Mouse (Mus musculus): ENCODE data around the gene Fam219b.

The Fam219b gene

DNA sequence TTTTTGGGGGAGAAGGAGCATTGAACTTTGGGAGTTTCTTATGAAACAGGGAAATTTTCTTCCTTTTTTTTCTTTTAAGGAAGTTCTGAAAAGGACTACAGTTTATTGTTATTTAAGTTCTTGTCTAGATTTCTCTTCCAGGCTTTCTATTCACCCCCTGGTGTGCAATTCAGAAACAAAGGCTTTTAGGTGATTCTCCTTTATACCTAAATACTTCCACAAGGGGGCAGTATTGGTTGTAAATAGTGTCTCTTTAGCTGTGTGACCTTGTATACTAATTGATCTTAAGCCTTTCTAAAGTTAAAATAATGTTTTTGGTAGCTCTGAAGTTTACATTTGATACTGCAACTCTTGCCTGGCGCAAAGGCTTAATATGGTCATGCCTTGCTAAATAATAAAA is 13.6 kb upstream of the Fam219b start:
- DNase-seq (ENCODE audit: extremely low read depth, insufficient read length, low spot score), result no peak

- no peak for DNase-seq (ENCODE audit: extremely low read depth, insufficient read length, low spot score)
These were observed 12.9 kb upstream of the Fam219b start for GRCm38 (mm10) chr9:57524439-57524838.

DNA sequence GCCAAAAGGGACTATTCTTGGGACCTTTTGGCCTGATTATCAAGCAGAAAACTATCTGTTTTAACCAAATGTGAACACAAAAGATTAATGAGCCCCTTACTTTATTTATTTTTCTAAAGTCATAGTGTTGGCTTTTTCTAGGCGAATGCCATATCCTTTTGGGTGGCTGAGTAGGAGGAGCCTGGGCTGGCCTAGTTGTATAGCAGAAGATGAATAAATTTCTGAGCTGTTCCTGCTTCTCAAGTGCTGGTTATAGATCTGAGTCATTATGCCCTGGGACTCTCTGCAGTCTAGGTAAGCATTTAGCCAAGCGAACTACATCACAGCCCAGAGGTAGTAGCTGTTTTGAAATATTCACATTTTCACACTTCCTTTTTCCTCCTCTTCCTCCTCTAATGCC is 11.8 kb upstream of the Fam219b start:
- DNase-seq (ENCODE audit: extremely low read depth, insufficient read length, low spot score), result no peak

- DNase-seq (ENCODE audit: extremely low read depth, insufficient read length, low spot score), result no peak
These were observed 10.9 kb upstream of the Fam219b start for GRCm38 (mm10) chr9:57526435-57526834.

- no peak for DNase-seq (ENCODE audit: extremely low read depth, insufficient read length, low spot score)
These were observed 5.4 kb upstream of the Fam219b start for GRCm38 (mm10) chr9:57531946-57532345.

DNA sequence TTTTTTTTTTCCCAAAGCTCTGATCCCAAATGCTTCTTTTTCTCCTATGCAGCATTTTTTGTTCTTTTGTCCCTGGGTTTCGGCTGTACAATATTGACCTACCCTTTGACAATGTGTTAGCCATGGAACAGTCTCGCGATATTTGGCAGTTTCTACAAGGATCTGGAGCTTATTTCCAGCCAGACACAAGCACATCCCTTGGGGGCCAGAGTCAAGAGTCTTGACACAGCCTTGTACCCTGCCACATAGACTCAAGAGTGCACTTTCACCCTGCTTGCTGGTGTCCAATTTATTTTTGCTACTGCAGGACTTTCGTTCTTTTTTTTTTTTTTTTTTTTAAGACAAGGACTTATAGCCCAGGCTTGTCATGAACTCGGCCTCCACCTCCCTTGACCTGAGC is 966 bp upstream of the Fam219b start:
- no peak for DNase-seq (ENCODE audit: extremely low read depth, insufficient read length, low spot score)

- DNase-seq (ENCODE audit: extremely low read depth, insufficient read length, low spot score), result no peak
These were observed 427 bp downstream of the Fam219b start for GRCm38 (mm10) chr9:57537728-57538181.

DNA sequence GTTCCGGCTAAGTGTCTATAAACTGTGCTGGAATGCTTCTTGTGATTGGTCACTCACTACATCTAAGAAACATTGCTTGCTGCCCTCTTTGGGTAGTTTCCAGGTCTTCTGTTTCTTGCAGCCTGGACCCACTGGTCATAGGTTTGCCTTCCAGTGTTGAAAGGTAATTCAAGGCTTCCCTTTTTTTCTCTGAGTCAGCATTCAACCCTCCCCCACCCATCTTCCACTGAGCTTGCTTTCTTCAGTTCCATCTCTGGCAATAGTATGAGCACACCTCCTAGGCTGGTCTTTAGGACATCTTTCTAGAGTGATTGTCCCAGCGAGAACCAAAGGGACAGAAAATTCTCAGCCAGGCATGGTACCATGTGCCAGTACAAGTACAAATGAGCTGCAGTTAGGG is 2.2 kb downstream of the Fam219b start:
- DNase-seq (ENCODE audit: extremely low read depth, insufficient read length, low spot score), result no peak

DNA sequence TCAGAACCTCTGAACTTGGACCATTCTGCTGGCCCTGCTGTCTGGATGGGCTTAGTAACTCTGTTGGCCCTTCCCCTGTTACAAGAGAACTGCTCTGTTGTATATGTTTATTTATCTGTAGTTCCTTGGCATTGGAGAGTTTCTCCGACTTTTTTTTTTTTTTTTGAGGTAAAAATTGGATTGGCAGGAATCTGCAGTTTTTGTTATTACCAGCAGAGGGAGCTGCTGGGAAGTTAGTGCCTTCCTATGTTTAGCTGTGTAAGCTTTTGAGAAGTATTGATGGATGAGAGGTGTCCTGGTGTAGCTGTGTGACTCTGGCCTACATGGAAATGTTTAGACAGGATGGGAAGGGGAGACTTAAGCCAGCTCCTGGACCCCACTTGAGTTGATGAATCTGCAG is 4.0 kb downstream of the Fam219b start:
- DNase-seq (ENCODE audit: extremely low read depth, insufficient read length, low spot score), result no peak

DNA sequence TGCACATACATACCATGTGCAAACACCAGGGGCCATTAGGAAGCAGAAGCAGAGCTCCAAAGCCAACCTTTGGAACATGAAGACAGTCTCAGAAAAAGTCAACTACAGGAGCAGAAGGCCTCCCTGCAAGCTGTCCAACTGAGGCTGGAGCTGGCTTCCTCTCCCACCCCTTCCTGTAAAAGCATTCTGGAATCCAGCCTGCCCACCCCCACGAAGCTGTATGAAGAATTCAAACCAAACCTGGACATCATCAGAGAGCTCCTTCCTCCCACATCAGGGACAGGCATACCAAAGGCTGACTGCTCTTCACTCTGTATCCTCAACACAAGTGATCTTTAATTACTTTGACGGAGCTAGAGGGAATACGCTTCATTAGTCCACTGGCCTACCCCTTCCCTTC is 6.6 kb downstream of the Fam219b start:
- DNase-seq (ENCODE audit: extremely low read depth, insufficient read length, low spot score), result no peak

- no peak for DNase-seq (ENCODE audit: extremely low read depth, insufficient read length, low spot score)
These were observed 10.0 kb downstream of the Fam219b start for GRCm38 (mm10) chr9:57547287-57547686.

GRCm38 (mm10) chr9:57547869-57548268 is 10.5 kb downstream of the Fam219b start:
- DNase-seq (ENCODE audit: extremely low read depth, insufficient read length, low spot score), result no peak

GRCm38 (mm10) chr9:57549186-57549585 is 11.9 kb downstream of the Fam219b start:
- no peak for DNase-seq (ENCODE audit: extremely low read depth, insufficient read length, low spot score)

DNA sequence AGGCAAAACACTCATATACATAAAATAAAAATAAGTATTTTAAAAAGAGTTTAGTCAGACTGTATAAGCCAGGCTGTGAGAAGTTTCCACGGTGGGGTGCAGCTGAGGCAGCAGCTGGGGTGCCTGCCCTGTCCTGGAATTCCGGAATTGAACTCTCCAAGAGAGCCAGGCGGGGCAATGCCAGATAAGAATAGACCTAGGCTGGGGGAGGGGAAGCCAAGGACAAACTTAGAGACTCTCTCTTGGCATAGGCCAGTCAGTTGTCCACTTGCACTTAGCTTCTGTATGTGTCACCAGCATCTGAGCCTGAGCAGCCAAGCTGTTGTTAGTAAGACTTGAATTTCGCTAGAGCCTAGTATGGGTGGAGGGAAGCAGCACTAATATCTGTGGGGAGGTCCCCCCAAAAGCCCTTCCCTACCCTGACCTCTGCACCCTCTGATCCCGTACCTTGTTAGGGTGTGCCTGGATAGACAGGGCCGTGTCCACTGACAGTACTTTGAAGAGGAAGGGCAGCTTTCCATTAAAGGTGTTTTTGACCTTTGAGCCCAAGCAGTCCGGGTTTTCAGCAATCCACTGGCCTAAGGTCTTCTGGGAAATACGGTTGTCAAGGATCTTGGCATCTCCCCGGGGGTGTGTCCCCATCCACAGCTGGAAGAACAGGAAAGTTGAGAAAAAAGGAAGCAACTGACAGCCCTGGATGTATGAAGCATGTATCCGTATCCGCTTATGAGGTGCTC is 13.0 kb downstream of the Fam219b start:
- DNase-seq (ENCODE audit: extremely low read depth, insufficient read length, low spot score), result no peak

DNA sequence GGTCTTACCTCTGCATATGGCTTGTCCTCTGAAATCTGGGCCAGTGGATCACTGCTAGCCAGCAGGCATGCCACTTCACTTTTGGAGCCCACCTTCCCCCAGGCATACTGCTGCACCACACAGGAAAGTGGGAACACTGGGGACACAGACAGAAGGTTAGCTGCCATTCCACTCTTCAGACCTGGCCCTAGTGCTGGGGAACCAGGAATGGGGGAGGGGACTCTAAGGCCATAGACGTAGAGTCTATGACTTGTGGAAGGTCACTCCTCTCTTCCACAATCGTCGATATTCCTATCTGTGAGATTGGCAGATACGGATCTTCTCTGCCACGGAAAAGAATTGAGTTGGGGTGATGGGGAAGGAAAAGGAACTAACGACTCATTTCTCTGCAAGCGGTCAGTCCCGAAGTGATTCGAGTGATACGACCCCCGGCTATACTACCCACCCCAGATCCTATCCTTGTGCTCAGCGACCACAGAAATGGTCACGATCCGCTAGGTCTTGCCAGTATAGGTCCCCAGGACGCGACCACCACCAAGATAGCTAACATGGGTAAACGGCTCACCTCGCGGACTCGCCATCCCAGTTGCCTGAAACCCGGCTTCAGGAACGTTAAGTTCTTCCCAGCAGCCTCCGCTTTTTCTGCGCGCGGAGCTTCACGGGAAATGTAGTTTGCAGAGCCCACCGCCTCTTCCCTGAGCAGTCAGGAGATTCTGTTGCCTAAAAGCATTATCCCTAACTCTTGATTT is 15.0 kb downstream of the Fam219b start, which contains the start of gene Mpi:
TSS of gene Mpi (minus strand) at position 625 of the 749 bp plus-strand sequence.
- DNase-seq (ENCODE audit: extremely low read depth, insufficient read length, low spot score), result peak; percentile 59

- DNase-seq (ENCODE audit: extremely low read depth, insufficient read length, low spot score), result no peak
These were observed 15.8 kb downstream of the Fam219b start for GRCm38 (mm10) chr9:57553119-57553518.

- DNase-seq (ENCODE audit: extremely low read depth, insufficient read length, low spot score), result no peak
These were observed 17.4 kb downstream of the Fam219b start for GRCm38 (mm10) chr9:57554753-57555152.

GRCm38 (mm10) chr9:57557215-57557614 is 19.9 kb downstream of the Fam219b start:
- DNase-seq (ENCODE audit: extremely low read depth, insufficient read length, low spot score), result no peak

- no peak for DNase-seq (ENCODE audit: extremely low read depth, insufficient read length, low spot score)
These were observed 21.3 kb downstream of the Fam219b start for GRCm38 (mm10) chr9:57558625-57559024.

DNA sequence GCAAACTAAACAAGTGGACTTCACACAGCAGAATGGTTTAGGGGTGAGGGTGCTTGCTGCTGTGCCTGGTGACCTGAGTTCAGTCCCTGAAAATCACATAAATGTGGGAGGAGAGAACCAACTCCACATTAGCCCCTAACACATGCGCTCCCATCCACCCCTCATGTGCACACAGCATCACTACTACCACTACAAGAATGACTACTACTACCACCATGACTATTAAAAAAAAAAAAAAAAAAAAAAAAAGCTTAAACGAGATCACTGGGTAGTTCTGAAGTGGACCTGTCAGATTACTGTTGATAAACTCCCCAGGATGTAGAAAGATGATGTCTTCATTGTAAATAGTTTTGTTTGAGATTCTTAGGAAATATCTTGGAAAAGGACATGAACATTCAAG is 22.2 kb downstream of the Fam219b start:
- DNase-seq (ENCODE audit: extremely low read depth, insufficient read length, low spot score), result no peak

- no peak for DNase-seq (ENCODE audit: extremely low read depth, insufficient read length, low spot score)
These were observed 22.9 kb downstream of the Fam219b start for GRCm38 (mm10) chr9:57560263-57560662.

All from 3134 (cell line).